In the genomic region with DNA sequence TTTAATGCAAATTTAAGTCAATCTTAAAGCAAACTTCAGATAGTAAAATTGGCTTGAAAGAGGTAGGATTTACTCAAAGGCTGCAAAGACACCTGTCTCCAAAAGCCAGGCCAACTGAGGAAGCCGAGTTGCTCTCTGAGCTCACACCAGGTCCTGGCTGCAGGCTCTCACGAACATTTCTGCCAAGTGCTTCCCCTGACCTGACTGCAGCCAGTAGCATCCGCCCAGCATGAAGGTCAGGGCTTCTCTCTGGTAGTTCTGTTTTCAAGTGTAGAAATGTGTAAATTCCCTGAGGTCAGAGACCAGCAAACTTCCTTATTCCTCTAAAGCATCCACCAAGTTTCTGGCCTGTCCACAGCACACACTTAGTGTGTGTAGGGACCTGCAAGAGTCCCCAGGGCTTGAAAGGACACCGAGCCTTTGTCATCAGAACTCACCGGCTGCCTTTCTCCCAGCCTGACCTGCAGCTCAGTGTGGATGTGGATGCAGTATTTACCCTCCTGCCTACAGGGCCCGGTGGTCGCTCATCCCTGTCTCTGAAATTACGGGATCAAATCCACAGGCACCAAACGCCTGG, we compare ENCODE assay signal across 10 mouse cellular contexts. TPM values are rescaled to one million over a fixed set of nuclear protein-coding genes. Genes with fewer than 3 reads are reported as not detected.
DNase-seq lines count a peak whose midpoint lies in the region; ATAC-seq and TF ChIP-seq lines count a peak whose summit lies in the region.
"Had no signal": no experiment of that assay in that cellular context is flagged by ENCODE, and none has a peak within 500 bp of the region (broad histone marks: within the 10 kb centered on the region; RNA-seq: fewer than 3 reads in every experiment).

No protein-coding gene starts in this region.

- no peak for TF ChIP-seq CTCF in ES-Bruce4 (IDR thresholded peaks at IDR 0.05; ENCODE audit: low read depth, low read length)

- H3K9me3 ChIP-seq in heart, embryonic 14.5 days (ENCODE audit: control insufficient read depth, low read length) = no peaks in the 10 kb centered on the region
- no peaks in the 10 kb centered on the region for H3K9me3 ChIP-seq in heart, embryonic 10.5 days
- H3K9me3 ChIP-seq in ES-Bruce4 (replicated peaks; ENCODE audit: control insufficient read depth, insufficient read depth, low read length, poor library complexity, severe bottlenecking) = no peaks in the 10 kb centered on the region
- no peaks in the 10 kb centered on the region for H3K9me3 ChIP-seq in heart, embryonic 15.5 days (replicated peaks)

- no peaks in the 10 kb centered on the region for H3K36me3 ChIP-seq in heart, embryonic 14.5 days (ENCODE audit: control insufficient read depth, insufficient read depth, low read length)
- H3K36me3 ChIP-seq in heart, embryonic 10.5 days = no peaks in the 10 kb centered on the region
- no peaks in the 10 kb centered on the region for H3K36me3 ChIP-seq in ES-Bruce4 (ENCODE audit: control insufficient read depth, insufficient read depth, low read length, poor library complexity, severe bottlenecking)
- H3K36me3 ChIP-seq in heart, embryonic 15.5 days = no peaks in the 10 kb centered on the region

- DNase-seq in heart, embryonic 10.5 days (ENCODE audit: low spot score) = no peak
- peak; percentile 35 to 39 for DNase-seq in cerebellum, adult 18-20 months
- DNase-seq in retina, embryonic 14.5 days (ENCODE audit: low spot score) = no peak
- no peak for DNase-seq in layer of hippocampus, postnatal 14 days (ENCODE audit: low spot score in 2 of 2)
- DNase-seq: layer of hippocampus, adult 9-11 months; lung, adult 2 months had no signal

- 65% methylated on average over 9 of the region's 9 CpGs for WGBS in heart, embryonic 14.5 days
- WGBS in heart, embryonic 10.5 days = 74% methylated on average over 9 of the region's 9 CpGs
- WGBS in heart, embryonic 15.5 days = 60% methylated on average over 9 of the region's 9 CpGs

- H3K4me1 ChIP-seq in heart, embryonic 14.5 days (ENCODE audit: control insufficient read depth in 2 of 2, insufficient read depth in 2 of 2, low read length in 2 of 2) = peaks cover 33 to 50% of the 10 kb centered on the region in 2 experiments
- peaks cover 42% of the 10 kb centered on the region for H3K4me1 ChIP-seq in heart, embryonic 10.5 days
- H3K4me1 ChIP-seq in ES-Bruce4 (ENCODE audit: control insufficient read depth, insufficient read depth, low read length) = peaks cover 10% of the 10 kb centered on the region
- H3K4me1 ChIP-seq in heart, embryonic 15.5 days (replicated peaks) = peaks cover 63% of the 10 kb centered on the region

- no peak for ATAC-seq in heart, embryonic 14.5 days (ENCODE audit: insufficient number of reproducible peaks, insufficient read depth, low FRiP score, low read depth)
- ATAC-seq in heart, embryonic 15.5 days (replicated peaks; ENCODE audit: insufficient number of reproducible peaks, insufficient read depth, low FRiP score, low read depth) = no peak
- ATAC-seq: intestine, embryonic 16.5 days had no signal

- no peak for TF ChIP-seq POLR2A in ES-Bruce4 (IDR thresholded peaks at IDR 0.05; ENCODE audit: insufficient read depth, low read length)

- peak overlapping the region; percentile 46 to 62; a peak in 3 of 4 replicates for H3K27ac ChIP-seq in heart, embryonic 14.5 days (replicated peaks in 1 of 2; ENCODE audit: control insufficient read depth in 1 of 2, insufficient read depth in 1 of 2, low read depth in 2 of 2, low read length in 2 of 2)
- H3K27ac ChIP-seq in heart, embryonic 10.5 days = no peak overlapping the region
- H3K27ac ChIP-seq in ES-Bruce4 (ENCODE audit: insufficient read depth, low read length) = peak overlapping the region; percentile 73
- H3K27ac ChIP-seq in heart, embryonic 15.5 days = peak overlapping the region; percentile 86

- TF ChIP-seq EP300 in ES-Bruce4 (IDR thresholded peaks at IDR 0.05; ENCODE audit: insufficient read depth, low read depth, low read length) = peak; percentile 72; the same call in 1 of the 2 replicates

- H3K27me3 ChIP-seq in heart, embryonic 14.5 days (ENCODE audit: control insufficient read depth, insufficient read depth, low read length) = no peaks in the 10 kb centered on the region
- H3K27me3 ChIP-seq in heart, embryonic 10.5 days (ENCODE audit: insufficient read depth, poor library complexity, severe bottlenecking) = no peaks in the 10 kb centered on the region
- no peaks in the 10 kb centered on the region for H3K27me3 ChIP-seq in ES-Bruce4 (ENCODE audit: control insufficient read depth, insufficient read depth, low read length, poor library complexity, severe bottlenecking)
- H3K27me3 ChIP-seq in heart, embryonic 15.5 days = no peaks in the 10 kb centered on the region

- H3K4me2 ChIP-seq in heart, embryonic 14.5 days (ENCODE audit: low read length) = no peak overlapping the region
- no peak overlapping the region for H3K4me2 ChIP-seq in heart, embryonic 15.5 days

- H3K4me3 ChIP-seq in heart, embryonic 14.5 days (ENCODE audit: control insufficient read depth in 1 of 2, insufficient read depth in 1 of 2, low read depth in 1 of 2, low read length in 2 of 2) = no peak overlapping the region
- no peak overlapping the region for H3K4me3 ChIP-seq in heart, embryonic 10.5 days
- H3K4me3 ChIP-seq in ES-Bruce4 (ENCODE audit: low read depth, low read length) = no peak overlapping the region
- H3K4me3 ChIP-seq in heart, embryonic 15.5 days = no peak overlapping the region

- H3K9ac ChIP-seq in heart, embryonic 14.5 days (ENCODE audit: low read length) = peak overlapping the region; percentile 38; the same call in 1 of the 2 replicates
- H3K9ac ChIP-seq in ES-Bruce4 (ENCODE audit: low read depth, poor library complexity, severe bottlenecking) = no peak overlapping the region
- no peak overlapping the region for H3K9ac ChIP-seq in heart, embryonic 15.5 days

RNA-seq across cellular contexts. Expression of gene Tmem131l, which starts 44.6 kb away (rescaled TPM):
- polyA plus RNA-seq in heart, embryonic 14.5 days (2014; fragmentation: Nextera tagmentation; extraction: Ambion mirVana) = 30.6 and 33.0 TPM in 2 replicates
- polyA plus RNA-seq in heart, embryonic 10.5 days (2016; fragmentation: Nextera tagmentation; extraction: Ambion mirVana) = 25.9 and 39.6 TPM in 2 replicates
- 42.8 and 51.5 TPM in 2 replicates for polyA plus RNA-seq in ES-Bruce4 (2011; ENCODE audit: insufficient read depth, insufficient read length, low read depth, missing spikeins)
- 23.5 and 43.2 TPM in 2 replicates for polyA plus RNA-seq in heart, embryonic 15.5 days (2015; fragmentation: Nextera tagmentation; extraction: Ambion mirVana)
- 10 to 100 TPM; 31.2 to 42.6 TPM for total RNA-seq in layer of hippocampus, postnatal 14 days (2021)

Comparison
In these comparisons a context has a peak if more than half of its experiments do, and no peak if none do; other contexts are left out.
1. DNase-seq: peak in cerebellum, adult 18-20 months (2 of 2); none in heart, embryonic 10.5 days (single experiment), retina, embryonic 14.5 days (single experiment) and layer of hippocampus, postnatal 14 days (0 of 2).